ENCODE assay signal across 10 mouse cellular contexts in the genomic region with DNA sequence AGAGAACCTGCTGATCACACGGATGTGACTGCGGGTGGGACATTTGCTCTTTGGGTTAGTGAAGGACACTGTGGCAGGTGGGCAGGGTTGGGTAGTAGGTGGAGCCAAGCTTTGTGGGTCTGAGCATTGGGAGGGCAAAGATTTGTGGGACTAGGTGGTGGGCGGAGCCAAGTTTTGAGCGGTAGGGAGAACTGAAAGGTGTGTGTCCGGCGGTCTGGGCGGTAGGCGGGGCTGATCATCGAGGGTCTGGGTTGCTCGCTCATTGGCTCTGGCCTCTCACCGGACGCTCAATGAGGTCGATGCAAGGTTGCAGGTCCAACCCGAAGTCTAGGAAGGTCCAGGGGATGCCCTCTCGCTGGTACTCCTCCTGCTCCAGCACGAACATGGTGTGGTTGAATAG. TPM values are rescaled to one million over a fixed set of nuclear protein-coding genes. Genes with fewer than 3 reads are reported as not detected.
DNase-seq lines count a peak whose midpoint lies in the region; ATAC-seq and TF ChIP-seq lines count a peak whose summit lies in the region.
"Had no signal": no experiment of that assay in that cellular context is flagged by ENCODE, and none has a peak within 500 bp of the region (broad histone marks: within the 10 kb centered on the region; RNA-seq: fewer than 3 reads in every experiment).

No protein-coding gene starts in this region.

- H3K4me2 ChIP-seq in kidney, embryonic 15.5 days, result peak overlapping the region; percentile 49
- peak overlapping the region; percentile 33 for H3K4me2 ChIP-seq in hindbrain, embryonic 12.5 days (replicated peaks)
- peak overlapping the region; percentile 26; the same call in 1 of the 2 replicates for H3K4me2 ChIP-seq in midbrain, postnatal 0 days (ENCODE audit: low read depth, low read length, poor library complexity, severe bottlenecking)

- 0 out of 2 replicates have a peak overlapping the region, but pooled peaks have one; percentile 16 for H3K4me3 ChIP-seq in kidney, embryonic 15.5 days (replicated peaks)
- H3K4me3 ChIP-seq in kidney, adult 2 months (ENCODE audit: insufficient read depth, low read depth, low read length), result no peak overlapping the region
- peak overlapping the region; percentile 1; the same call in 1 of the 2 replicates for H3K4me3 ChIP-seq in hindbrain, embryonic 12.5 days
- peak overlapping the region; percentile 3; the same call in 1 of the 2 replicates for H3K4me3 ChIP-seq in midbrain, postnatal 0 days (ENCODE audit: low read depth, low read length)
- H3K4me3 ChIP-seq in layer of hippocampus, adult 2 months, result no peak overlapping the region

- no peak overlapping the region for H3K27ac ChIP-seq in kidney, embryonic 15.5 days
- no peak overlapping the region for H3K27ac ChIP-seq in kidney, adult 2 months (ENCODE audit: insufficient read depth, low read depth, low read length)
- H3K27ac ChIP-seq in hindbrain, embryonic 12.5 days, result no peak overlapping the region
- H3K27ac ChIP-seq in midbrain, postnatal 0 days (ENCODE audit: low read depth, low read length), result no peak overlapping the region
- no peak overlapping the region for H3K27ac ChIP-seq in layer of hippocampus, adult 2 months

- TF ChIP-seq CTCF in kidney, adult 2 months (conservative IDR thresholded peaks at IDR 0.05; ENCODE audit: insufficient read depth, insufficient read length, low read depth, low read length), result no peak
- TF ChIP-seq CTCF in midbrain, postnatal 0 days (IDR thresholded peaks at IDR 0.05), result no peak
- no peak for TF ChIP-seq CTCF in layer of hippocampus, adult 2 months (conservative IDR thresholded peaks at IDR 0.05)

- 2% methylated on average over 16 of the region's 16 CpGs for WGBS in kidney, embryonic 15.5 days
- WGBS in kidney, adult 2 months, result 27% methylated on average over 16 of the region's 16 CpGs
- 2% methylated on average over 16 of the region's 16 CpGs for WGBS in hindbrain, embryonic 12.5 days
- WGBS in midbrain, postnatal 0 days, result 8% methylated on average over 16 of the region's 16 CpGs

- no peaks in the 10 kb centered on the region for H3K9me3 ChIP-seq in kidney, embryonic 15.5 days (replicated peaks)
- peaks cover 5% of the 10 kb centered on the region; the same call in 1 of the 2 replicates for H3K9me3 ChIP-seq in hindbrain, embryonic 12.5 days (replicated peaks)
- H3K9me3 ChIP-seq in midbrain, postnatal 0 days (ENCODE audit: low read length), result no peaks in the 10 kb centered on the region

- H3K9ac ChIP-seq in kidney, embryonic 15.5 days, result no peak overlapping the region
- H3K9ac ChIP-seq in hindbrain, embryonic 12.5 days, result no peak overlapping the region
- no peak overlapping the region for H3K9ac ChIP-seq in midbrain, postnatal 0 days (replicated peaks; ENCODE audit: low read length, poor library complexity, severe bottlenecking)

- peaks cover 11% of the 10 kb centered on the region; the same call in 1 of the 2 replicates for H3K4me1 ChIP-seq in kidney, embryonic 15.5 days
- H3K4me1 ChIP-seq in kidney, adult 2 months (ENCODE audit: control insufficient read depth, insufficient read depth, low read length), result no peaks in the 10 kb centered on the region
- peaks cover 6% of the 10 kb centered on the region; the same call in 1 of the 2 replicates for H3K4me1 ChIP-seq in hindbrain, embryonic 12.5 days
- 0 out of 2 replicates have a peak, but pooled peaks cover 2% of the 10 kb centered on the region for H3K4me1 ChIP-seq in midbrain, postnatal 0 days (ENCODE audit: insufficient read depth, low read length)

- no peak for DNase-seq in kidney, adult 2 months
- DNase-seq in R1 (ENCODE audit: low read depth, low spot score), result peak; percentile 96
- DNase-seq in midbrain, postnatal 0 days (ENCODE audit: low spot score), result no peak
- no peak for DNase-seq in left cerebral cortex, adult 18-20 months (ENCODE audit: low spot score in 2 of 2)
- no peak for DNase-seq in layer of hippocampus, adult 2 months (ENCODE audit: low spot score in 2 of 2)
- DNase-seq: heart, adult 18-20 months had no signal

- no peaks in the 10 kb centered on the region for H3K36me3 ChIP-seq in kidney, embryonic 15.5 days
- no peaks in the 10 kb centered on the region for H3K36me3 ChIP-seq in kidney, adult 2 months (ENCODE audit: control insufficient read depth, insufficient read depth, low read length)
- no peaks in the 10 kb centered on the region for H3K36me3 ChIP-seq in hindbrain, embryonic 12.5 days
- H3K36me3 ChIP-seq in midbrain, postnatal 0 days (ENCODE audit: insufficient read depth, low read length), result no peaks in the 10 kb centered on the region

- peak; percentile 31; the same call in 1 of the 2 replicates for ATAC-seq in kidney, embryonic 15.5 days (replicated peaks; ENCODE audit: low FRiP score)
- ATAC-seq in hindbrain, embryonic 12.5 days (ENCODE audit: low FRiP score), result no peak
- no peak for ATAC-seq in midbrain, postnatal 0 days (ENCODE audit: low FRiP score)
- ATAC-seq in CD4-positive, CD25-positive, alpha-beta regulatory T cell, adult 4 months, result no peak

- peaks cover 76% of the 10 kb centered on the region for H3K27me3 ChIP-seq in kidney, embryonic 15.5 days
- H3K27me3 ChIP-seq in kidney, adult 2 months (replicated peaks; ENCODE audit: control insufficient read depth, insufficient read depth, low read length), result no peaks in the 10 kb centered on the region
- H3K27me3 ChIP-seq in hindbrain, embryonic 12.5 days, result peaks cover 85% of the 10 kb centered on the region
- peaks cover 32% of the 10 kb centered on the region for H3K27me3 ChIP-seq in midbrain, postnatal 0 days (ENCODE audit: insufficient read depth, low read length)

- no peak for TF ChIP-seq POLR2A in kidney, adult 2 months (IDR thresholded peaks at IDR 0.05; ENCODE audit: low read depth, low read length)

RNA-seq across cellular contexts. Expression of gene Myh14, which starts 32.0 kb away (rescaled TPM):
- 1.6 and 2.7 TPM in 2 replicates for polyA plus RNA-seq in kidney, embryonic 15.5 days (2015; fragmentation: Nextera tagmentation; extraction: Ambion mirVana)
- polyA plus RNA-seq in kidney, adult 2 months (2012; rRNA removed), result 8.5 and 12.4 TPM in 2 replicates
- polyA plus RNA-seq in hindbrain, embryonic 12.5 days (2016; fragmentation: Nextera tagmentation; extraction: Ambion mirVana), result 3.9 and 4.3 TPM in 2 replicates
- total RNA-seq in midbrain, postnatal 0 days (2014; rRNA removed), result 8.8 and 11.0 TPM in 2 replicates
- 6.9 and 7.9 TPM in 2 replicates for polyA plus RNA-seq in midbrain, postnatal 0 days (2015; fragmentation: Nextera tagmentation; extraction: Ambion mirVana)
- polyA plus RNA-seq in CD4-positive, CD25-positive, alpha-beta regulatory T cell, adult 4 months (2017; shearing (Covaris generic)), result not detected
- 10 to 100 TPM; 22.4 to 24.4 TPM for total RNA-seq in left cerebral cortex, adult 18-20 months (2021)
- 10 to 100 TPM; 30.4 TPM for total RNA-seq in layer of hippocampus, adult 2 months (2021)

RNA-seq across cellular contexts. Expression of gene Kcnc3, which starts 48.2 kb away (rescaled TPM):
- 0.17 and 0.30 TPM in 2 replicates for polyA plus RNA-seq in kidney, embryonic 15.5 days (2015; fragmentation: Nextera tagmentation; extraction: Ambion mirVana)
- 19.1 and 20.6 TPM in 2 replicates for polyA plus RNA-seq in kidney, adult 2 months (2012; rRNA removed)
- polyA plus RNA-seq in hindbrain, embryonic 12.5 days (2016; fragmentation: Nextera tagmentation; extraction: Ambion mirVana), result 3.4 and 3.8 TPM in 2 replicates
- 17.2 and 25.4 TPM in 2 replicates for total RNA-seq in midbrain, postnatal 0 days (2014; rRNA removed)
- polyA plus RNA-seq in midbrain, postnatal 0 days (2015; fragmentation: Nextera tagmentation; extraction: Ambion mirVana), result 6.2 and 6.6 TPM in 2 replicates
- under 1 TPM in 1 of 2 experiments, not detected in 1; 0.42 TPM for polyA plus RNA-seq in CD4-positive, CD25-positive, alpha-beta regulatory T cell, adult 4 months (2017; shearing (Covaris generic))
- 100 to 1,000 TPM in 1 of 2 experiments, 10 to 100 TPM in 1; 94.5 to 111 TPM for total RNA-seq in left cerebral cortex, adult 18-20 months (2021)
- 100 to 1,000 TPM; 184 to 186 TPM for total RNA-seq in layer of hippocampus, adult 2 months (2021)
- polyA plus RNA-seq: thymus, postnatal 0 days had no signal

Comparison
In these comparisons a context has a peak if more than half of its experiments do, and no peak if none do; other contexts are left out.
1. H3K4me3 ChIP-seq: peak in kidney, embryonic 15.5 days (single experiment), hindbrain, embryonic 12.5 days (single experiment) and midbrain, postnatal 0 days (single experiment); none in kidney, adult 2 months (single experiment) and layer of hippocampus, adult 2 months (single experiment).
2. Peak in every context shown above with its lines, with median percentiles within 50 percentile points of each other: H3K4me2 ChIP-seq.